Mouse (Mus musculus) forebrain, embryonic 11.5 days (tissue): ENCODE measurements around the gene Gm45716. TPM values are rescaled to one million over a fixed set of nuclear protein-coding genes. Genes with fewer than 3 reads are reported as not detected.

Experiments
- ATAC-seq: fragments of 200-750 bp; cut with Nextera tagmentation; replicated peaks from 2 replicates; pipeline ENCODE4 v1.8.0; 2017; ENCODE audit warnings: moderate TSS enrichment; ENCODE audit not compliant: low FRiP score
- DNase-seq: peaks from one replicate; pipeline ENCODE4 v3.0.0-alpha.2; 2017; ENCODE audit warnings: low spot score
- H3K27ac ChIP-seq: fragments of 300-500 bp; sonication (generic); 2 replicates; pipeline ENCODE4 v1.5.1; 2014; ENCODE audit warnings: low read depth, low read length
- H3K27me3 ChIP-seq: fragments of 300-500 bp; sonication (generic); 2 replicates; pipeline ENCODE4 v1.6.1; 2014; ENCODE audit warnings: mild to moderate bottlenecking, low read length, mixed read lengths; ENCODE audit not compliant: control insufficient read depth, insufficient read depth
- H3K36me3 ChIP-seq: fragments of 300-500 bp; sonication (generic); 2 replicates; pipeline ENCODE4 v1.6.1; 2014; ENCODE audit warnings: mild to moderate bottlenecking, low read length, moderate library complexity, mixed read lengths; ENCODE audit not compliant: control insufficient read depth, insufficient read depth
- H3K4me1 ChIP-seq: fragments of 300-500 bp; sonication (generic); replicated peaks from 2 replicates; pipeline ENCODE4 v1.6.1; 2014; ENCODE audit warnings: low read length, mixed read lengths; ENCODE audit not compliant: control insufficient read depth, insufficient read depth
- H3K4me2 ChIP-seq: fragments of 300-500 bp; sonication (generic); 2 replicates; pipeline ENCODE4 v1.6.1; 2014; ENCODE audit warnings: low read depth, mild to moderate bottlenecking, low read length, moderate library complexity, mixed read lengths; ENCODE audit not compliant: severe bottlenecking
- H3K4me3 ChIP-seq: fragments of 300-500 bp; sonication (generic); 2 replicates; pipeline ENCODE4 v1.5.1; 2014; ENCODE audit warnings: low read depth, low read length
- H3K9ac ChIP-seq: fragments of 300-500 bp; sonication (generic); 2 replicates; pipeline ENCODE4 v1.6.1; 2014; ENCODE audit warnings: low read length
- H3K9me3 ChIP-seq: fragments of 300-500 bp; sonication (generic); 2 replicates; pipeline ENCODE4 v1.6.1; 2016; ENCODE audit warnings: low read length, mixed read lengths; ENCODE audit not compliant: control insufficient read depth
- WGBS: fragments of 180-500 bp; shearing (Covaris S2); extraction: QIAGEN DNeasy Blood & Tissue Kit; methylation state at CpG from one replicate; pipeline ENCODE4 v1.1.7; 2014; 5-methylcytosine and 5-hydroxymethylcytosine counted together
- polyA plus RNA-seq: library from polyadenylated mRNA; unstranded; fragments of >200 nt; fragmentation: Nextera tagmentation; extraction: Ambion mirVana; gene quantifications from 2 replicates; pipeline ENCODE4 v1.2.1, GENCODE M21; 2014

Gene Gm45716
- polyA plus RNA-seq, 1 experiment from 2014 or later: 19.3 TPM

DNA sequence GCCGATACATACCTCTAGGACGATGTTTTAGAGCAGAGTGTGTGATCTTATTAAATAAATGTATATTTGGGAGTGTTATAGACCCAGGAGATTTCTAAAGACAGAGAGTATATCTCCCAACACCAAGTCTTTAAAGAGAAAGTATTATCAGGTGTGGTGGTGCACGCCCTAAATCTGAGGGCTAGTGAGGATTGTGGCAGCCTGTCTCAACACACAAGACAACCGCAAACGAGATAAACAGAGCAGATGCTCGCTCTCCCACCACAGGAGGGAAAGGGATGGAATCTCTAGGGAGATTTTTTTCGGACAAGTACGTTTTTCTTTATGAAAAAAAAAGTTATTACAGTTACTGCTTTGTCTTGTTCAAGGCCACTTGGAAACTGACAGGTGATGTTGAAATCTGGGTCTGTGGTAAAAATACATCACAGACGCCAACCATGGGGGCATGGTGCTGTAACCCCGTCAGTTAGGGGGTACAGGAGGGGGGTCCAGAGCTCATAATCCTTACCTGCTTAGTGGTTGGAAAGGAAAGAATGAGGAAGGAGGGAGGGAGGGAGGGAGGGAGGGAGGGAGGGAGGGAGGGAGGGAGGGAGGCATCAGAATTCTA, 70.9 kb downstream of the Gm45716 start:
- DNase-seq (no peak), ATAC-seq (no peak)
- WGBS: 81% methylated on average over 10 of the region's 10 CpGs
- H3K27ac ChIP-seq: no peak overlapping the region
- no peak overlapping the region for H3K4me3 ChIP-seq
- no peaks in the 10 kb centered on the region for H3K4me1 ChIP-seq
- H3K9ac ChIP-seq: no peak overlapping the region
- H3K9me3 ChIP-seq: no peaks in the 10 kb centered on the region
- H3K4me2 ChIP-seq: no peak overlapping the region
- peaks cover 3% of the 10 kb centered on the region; the same call in 1 of the 2 replicates for H3K36me3 ChIP-seq
- no peaks in the 10 kb centered on the region for H3K27me3 ChIP-seq

DNA sequence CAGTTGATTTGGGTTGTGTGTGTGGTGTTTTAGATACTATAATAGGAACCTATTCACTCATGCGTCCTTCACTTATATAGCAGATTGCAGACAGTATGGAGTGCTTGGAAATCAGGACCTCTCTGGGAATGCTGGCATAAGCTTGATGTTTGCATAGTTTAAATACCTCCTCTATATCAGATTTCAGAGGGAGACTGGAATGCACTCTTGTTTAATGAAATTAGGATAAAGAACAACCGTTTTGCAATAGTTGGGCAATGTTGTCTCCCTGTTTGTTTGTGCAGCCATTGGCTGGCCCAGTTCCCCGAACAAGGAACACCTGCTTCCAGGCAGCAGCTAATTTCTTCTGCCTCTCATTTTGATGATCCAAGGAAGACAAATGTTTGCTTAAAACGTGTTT, 71.6 kb downstream of the Gm45716 start:
- Histone ChIP-seq H3K4me2 (no peak overlapping the region), H3K9ac (no peak overlapping the region), H3K27me3 (no peaks in the 10 kb centered on the region), H3K27ac (no peak overlapping the region), H3K36me3 (peaks cover 3% of the 10 kb centered on the region; the same call in 1 of the 2 replicates), H3K4me1 (no peaks in the 10 kb centered on the region; the same call in 1 of the 2 replicates), H3K9me3 (no peaks in the 10 kb centered on the region), H3K4me3 (no peak overlapping the region)
- ATAC-seq: no peak
- 64% methylated on average over 4 of the region's 4 CpGs for WGBS
- no peak for DNase-seq

DNA sequence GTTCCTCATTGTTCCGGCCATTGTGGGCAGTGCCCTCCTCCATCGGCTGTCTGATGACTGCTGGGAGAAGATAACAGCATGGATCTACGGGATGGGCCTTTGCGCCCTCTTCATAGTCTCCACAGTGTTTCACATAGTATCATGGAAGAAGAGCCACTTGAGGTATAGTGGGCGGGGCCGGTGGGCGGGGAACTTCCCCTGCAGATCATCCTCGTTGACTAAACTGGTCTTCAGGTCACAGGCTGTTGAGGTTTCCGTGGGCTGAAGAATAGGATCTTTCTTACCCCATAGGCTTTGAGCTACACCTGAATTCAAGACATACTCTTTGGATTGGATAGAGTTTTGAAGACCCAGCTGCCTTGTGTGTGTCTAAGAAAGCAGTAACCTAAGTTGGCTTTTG, 72.3 kb downstream of the Gm45716 start:
- no peak overlapping the region for H3K9ac ChIP-seq
- DNase-seq: no peak
- H3K27ac ChIP-seq: no peak overlapping the region
- no peak for ATAC-seq
- no peak overlapping the region for H3K4me3 ChIP-seq
- WGBS: 91% methylated on average over 9 of the region's 9 CpGs
- H3K27me3 ChIP-seq: no peaks in the 10 kb centered on the region
- H3K4me2 ChIP-seq: no peak overlapping the region
- peaks cover 3% of the 10 kb centered on the region; the same call in 1 of the 2 replicates for H3K36me3 ChIP-seq
- H3K9me3 ChIP-seq: no peaks in the 10 kb centered on the region
- no peaks in the 10 kb centered on the region; the same call in 1 of the 2 replicates for H3K4me1 ChIP-seq

DNA sequence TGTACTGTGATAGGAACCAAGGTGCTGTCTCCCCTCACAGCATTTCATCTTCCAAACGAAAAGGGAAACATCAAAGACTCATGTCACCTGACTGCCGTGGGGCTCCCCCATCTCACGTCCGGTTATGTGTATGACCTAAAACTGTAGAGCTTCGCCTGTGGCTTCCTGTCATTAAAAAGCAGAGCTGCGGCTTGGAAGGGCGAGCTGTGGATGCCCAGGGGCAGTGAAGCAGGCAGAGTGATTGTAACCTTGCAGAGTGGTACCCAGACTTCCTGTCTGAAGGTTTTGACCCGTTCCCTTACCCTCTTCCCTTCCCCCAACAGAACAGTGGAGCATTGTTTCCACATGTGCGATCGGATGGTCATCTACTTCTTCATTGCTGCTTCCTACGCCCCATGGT, 76.7 kb downstream of the Gm45716 start:
- no peak overlapping the region for H3K4me3 ChIP-seq
- H3K36me3 ChIP-seq: peaks cover 3% of the 10 kb centered on the region; the same call in 1 of the 2 replicates
- no peak overlapping the region for H3K9ac ChIP-seq
- WGBS: 86% methylated on average over 11 of the region's 11 CpGs
- peaks cover 1% of the 10 kb centered on the region; the same call in 1 of the 2 replicates for H3K4me1 ChIP-seq
- ATAC-seq (no peak), DNase-seq (no peak)
- H3K27ac ChIP-seq: no peak overlapping the region
- no peaks in the 10 kb centered on the region for H3K27me3 ChIP-seq
- H3K9me3 ChIP-seq: no peaks in the 10 kb centered on the region
- H3K4me2 ChIP-seq: no peak overlapping the region

DNA sequence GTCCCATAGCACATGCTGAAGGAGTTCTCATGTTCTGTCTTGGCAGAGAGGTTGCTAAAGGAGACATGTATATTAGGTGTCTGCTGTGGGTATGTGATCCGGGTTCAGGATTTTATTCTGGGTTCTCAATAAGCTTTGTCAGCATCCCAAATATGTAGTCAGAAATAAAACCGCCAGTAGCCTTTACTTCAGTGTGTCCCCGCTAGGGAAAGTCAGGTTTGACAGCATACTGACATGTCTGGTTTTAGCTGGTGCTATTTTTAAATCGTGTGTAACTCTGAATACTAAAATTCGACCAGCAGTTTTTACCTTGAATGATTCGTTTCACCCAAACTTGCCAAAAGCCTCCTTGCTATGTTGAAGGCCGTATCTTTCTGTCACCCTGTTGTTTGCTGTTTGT, 78.1 kb downstream of the Gm45716 start:
- no peak for DNase-seq
- H3K36me3 ChIP-seq: peaks cover 1% of the 10 kb centered on the region; the same call in 1 of the 2 replicates

DNA sequence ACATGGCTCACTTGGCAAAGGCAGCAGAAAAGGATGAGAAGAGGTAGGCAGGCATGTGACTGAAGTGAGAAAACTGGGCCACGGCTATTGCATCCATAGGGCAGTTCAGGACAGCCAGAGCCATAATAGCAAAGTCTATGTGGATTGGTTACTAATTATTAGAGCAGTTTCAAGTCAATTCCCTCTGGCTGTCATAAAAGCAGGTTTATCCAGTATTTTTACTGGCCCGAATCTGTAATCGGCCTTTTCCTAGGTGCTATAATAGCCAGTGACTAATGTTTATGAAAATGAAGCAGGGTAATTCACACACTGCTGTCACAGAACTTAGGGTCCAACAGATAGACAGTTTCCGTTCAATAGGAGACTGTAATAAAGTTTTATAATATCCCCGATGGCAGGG, 81.5 kb downstream of the Gm45716 start:
- DNase-seq (no peak), ATAC-seq (no peak)
- no peak overlapping the region for H3K9ac ChIP-seq
- no peak overlapping the region for H3K4me2 ChIP-seq
- 79% methylated on average over 5 of the region's 5 CpGs for WGBS
- H3K36me3 ChIP-seq: no peaks in the 10 kb centered on the region; the same call in 1 of the 2 replicates
- no peaks in the 10 kb centered on the region for H3K9me3 ChIP-seq
- no peak overlapping the region for H3K27ac ChIP-seq
- H3K4me3 ChIP-seq: no peak overlapping the region
- peaks cover 7% of the 10 kb centered on the region; the same call in 1 of the 2 replicates for H3K4me1 ChIP-seq
- H3K27me3 ChIP-seq: no peaks in the 10 kb centered on the region

More for the DNA sequence above, 78.1 kb downstream of the Gm45716 start:
- H3K27me3 ChIP-seq: no peaks in the 10 kb centered on the region
- peaks cover 7% of the 10 kb centered on the region; the same call in 1 of the 2 replicates for H3K4me1 ChIP-seq
- ATAC-seq: no peak
- H3K27ac ChIP-seq: no peak overlapping the region
- H3K4me2 ChIP-seq: no peak overlapping the region
- no peak overlapping the region for H3K9ac ChIP-seq
- H3K4me3 ChIP-seq: no peak overlapping the region
- WGBS: 89% methylated on average over 7 of the region's 7 CpGs
- H3K9me3 ChIP-seq: no peaks in the 10 kb centered on the region

DNA sequence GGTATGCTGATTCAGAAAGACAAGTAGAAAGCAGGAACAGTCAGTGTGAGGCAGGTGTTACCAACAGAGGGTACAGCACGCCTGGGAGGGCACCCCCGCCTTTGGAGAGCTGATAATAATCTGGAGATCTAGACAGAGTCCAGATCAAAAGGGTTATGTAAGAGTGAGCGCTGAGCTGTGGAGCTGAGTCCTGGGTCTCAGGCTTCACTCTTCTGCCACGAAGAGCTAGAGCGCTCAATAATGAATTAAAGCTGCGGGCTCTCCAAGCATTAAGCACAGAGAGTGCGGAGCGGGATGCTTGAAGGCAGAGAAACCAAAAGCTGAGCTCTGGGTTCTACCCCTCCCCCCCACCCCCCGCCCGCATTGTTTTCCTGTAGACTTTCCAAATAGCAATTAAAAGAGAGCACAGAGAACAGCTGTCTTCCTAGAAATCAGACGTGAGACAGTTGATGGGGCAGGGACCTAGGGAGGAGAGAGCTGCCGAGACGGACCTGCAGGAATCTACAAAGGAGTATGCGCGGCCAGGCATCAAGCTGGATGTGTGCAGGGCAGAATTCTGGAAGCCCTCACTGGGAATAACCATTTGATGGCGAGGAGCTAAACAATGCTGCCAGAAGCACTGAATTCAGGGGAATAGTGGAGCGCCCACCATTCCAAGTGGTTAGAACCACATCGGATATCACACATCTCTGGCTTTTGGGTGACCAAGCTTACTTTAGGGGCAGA, 82.1 kb downstream of the Gm45716 start:
- H3K4me3 ChIP-seq: no peak overlapping the region
- 0 out of 2 replicates have a peak overlapping the region, but pooled peaks have one; percentile 16 for H3K4me2 ChIP-seq
- H3K36me3 ChIP-seq: no peaks in the 10 kb centered on the region; the same call in 1 of the 2 replicates
- ATAC-seq (no peak), DNase-seq (no peak)
- H3K4me1 ChIP-seq: peaks cover 7% of the 10 kb centered on the region; the same call in 1 of the 2 replicates
- WGBS: 31% methylated on average over 18 of the region's 18 CpGs
- no peak overlapping the region for H3K27ac ChIP-seq
- H3K9me3 ChIP-seq: no peaks in the 10 kb centered on the region
- H3K27me3 ChIP-seq: no peaks in the 10 kb centered on the region
- no peak overlapping the region for H3K9ac ChIP-seq

DNA sequence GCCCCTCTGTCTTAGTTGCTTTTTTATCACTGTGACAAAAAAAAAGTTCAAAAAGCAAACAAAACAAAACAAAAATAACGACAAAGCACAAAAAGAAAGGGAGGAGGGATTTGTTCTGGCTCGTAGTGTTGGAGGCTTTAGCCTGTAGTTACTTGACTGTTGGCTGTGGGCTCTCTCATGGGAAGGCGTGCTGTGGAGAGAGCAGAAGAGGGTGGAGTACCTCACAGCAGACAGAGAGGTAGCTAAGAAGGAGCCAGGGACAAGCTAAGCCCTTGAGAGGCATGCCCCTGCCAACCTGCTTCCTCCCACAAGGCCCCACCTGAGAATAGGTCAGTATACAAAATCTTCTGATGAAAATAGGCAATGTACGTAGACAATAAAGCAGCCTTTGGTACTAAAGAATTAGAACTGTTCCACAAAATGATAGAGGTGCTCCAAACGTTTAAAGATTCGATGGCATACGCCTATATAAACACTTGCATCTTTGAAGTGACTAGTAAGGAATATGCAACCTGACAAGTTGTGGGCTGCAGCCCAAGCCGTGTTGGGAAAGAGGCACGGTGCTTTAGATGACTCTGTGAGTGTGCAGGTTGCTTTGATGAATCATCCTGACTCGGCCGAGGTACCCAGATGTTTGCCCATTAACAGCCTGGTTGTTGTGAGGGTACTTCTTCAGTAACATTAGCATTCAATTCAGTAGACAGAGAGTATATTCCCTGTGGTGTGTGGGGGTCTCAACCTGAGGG, 82.8 kb downstream of the Gm45716 start:
- Histone ChIP-seq H3K36me3 (no peaks in the 10 kb centered on the region; the same call in 1 of the 2 replicates), H3K4me1 (peaks cover 7% of the 10 kb centered on the region; the same call in 1 of the 2 replicates)
- 84% methylated on average over 11 of the region's 11 CpGs for WGBS

More for the DNA sequence above, 82.8 kb downstream of the Gm45716 start:
- H3K27me3 ChIP-seq: no peaks in the 10 kb centered on the region
- ATAC-seq: no peak
- no peak for DNase-seq
- H3K4me2 ChIP-seq: no peak overlapping the region
- H3K9me3 ChIP-seq: no peaks in the 10 kb centered on the region
- H3K4me3 ChIP-seq: no peak overlapping the region
- H3K9ac ChIP-seq: no peak overlapping the region
- no peak overlapping the region for H3K27ac ChIP-seq
